Mouse (Mus musculus) T-helper 17 cell (primary cell): ENCODE results near the gene Rab24.

Source experiments
- in situ Hi-C, 2 experiments: fragments of 300-600 bp; cut with MboI, MseI; formaldehyde crosslinking; loops; 1 replicate in 1 of 2; 2 replicates in 1 of 2; pipeline ENCODE4 v1.15.1; 2025; ENCODE audit warnings: high pct_unique_total_duplicates in 2 of 2

Rab24 gene

DNA sequence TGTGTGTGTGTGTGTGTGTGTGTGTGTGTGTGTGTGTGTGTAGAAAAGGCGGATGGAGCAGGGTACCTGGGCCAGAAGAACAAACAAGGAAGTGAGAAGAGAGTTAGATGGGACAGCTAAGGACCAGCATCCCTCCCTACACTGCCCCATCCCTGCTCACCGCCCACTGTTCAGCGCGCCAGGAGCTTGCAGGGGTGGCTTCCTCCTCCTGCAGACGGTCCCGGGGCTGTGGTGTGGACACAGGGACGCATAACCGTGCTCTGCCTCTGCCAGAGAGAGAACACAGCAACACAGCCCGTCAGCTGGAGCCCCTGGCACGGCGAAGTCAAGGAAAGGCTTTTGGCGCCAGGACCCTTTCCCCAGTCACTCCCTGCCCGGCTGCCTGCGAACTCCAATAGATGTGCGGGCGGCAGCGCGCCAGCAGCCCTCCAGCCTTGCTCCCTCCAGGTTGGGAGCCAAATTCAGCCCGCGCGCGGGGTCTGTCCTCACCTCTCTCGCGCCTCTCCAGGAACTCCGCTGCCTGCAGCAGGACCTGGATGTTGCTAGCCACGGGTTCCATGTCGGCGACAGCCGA, 7.5 kb upstream of the Rab24 start:
- in situ Hi-C loops, result no loop called here

DNA sequence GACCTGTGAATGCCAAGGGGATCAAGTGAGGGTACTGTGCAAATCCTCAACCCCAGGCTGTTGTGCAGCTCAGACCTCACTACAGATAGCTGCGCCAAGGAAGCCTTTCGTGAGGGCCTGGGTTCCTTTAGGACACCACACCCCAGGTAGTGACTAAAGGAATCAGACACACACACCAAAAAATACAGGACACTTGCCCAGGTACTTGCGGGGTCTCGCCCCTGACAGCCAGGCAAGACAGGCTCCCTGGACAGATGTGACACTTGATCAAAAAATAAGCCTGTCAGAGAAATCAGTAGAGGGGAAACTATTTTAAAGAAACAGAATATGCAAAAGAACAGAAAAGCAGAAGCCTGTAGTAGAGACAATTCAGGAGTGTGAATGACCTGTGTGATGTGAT, 6.9 kb upstream of the Rab24 start:
- in situ Hi-C loops, result no loop called here

DNA sequence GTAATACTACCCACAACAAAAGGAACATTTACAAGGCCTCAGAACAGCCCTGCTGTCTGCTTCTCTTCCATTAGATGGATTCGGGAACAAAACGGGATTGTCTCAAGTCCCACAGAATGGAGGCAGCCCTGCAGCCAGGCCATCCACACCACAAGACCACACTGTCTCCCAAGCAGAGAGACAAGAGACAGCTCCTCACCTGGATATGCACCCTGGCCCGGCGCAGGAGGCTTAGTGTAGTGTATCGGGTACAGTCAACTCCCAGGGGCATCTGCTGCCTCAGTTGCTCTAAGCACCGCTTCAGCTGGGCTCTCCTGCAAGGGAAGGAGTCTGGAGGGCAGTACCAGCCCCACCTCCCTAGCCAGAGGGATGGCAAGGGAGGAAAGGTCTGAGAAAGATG, 6.4 kb upstream of the Rab24 start:
- in situ Hi-C loops, result no loop called here

DNA sequence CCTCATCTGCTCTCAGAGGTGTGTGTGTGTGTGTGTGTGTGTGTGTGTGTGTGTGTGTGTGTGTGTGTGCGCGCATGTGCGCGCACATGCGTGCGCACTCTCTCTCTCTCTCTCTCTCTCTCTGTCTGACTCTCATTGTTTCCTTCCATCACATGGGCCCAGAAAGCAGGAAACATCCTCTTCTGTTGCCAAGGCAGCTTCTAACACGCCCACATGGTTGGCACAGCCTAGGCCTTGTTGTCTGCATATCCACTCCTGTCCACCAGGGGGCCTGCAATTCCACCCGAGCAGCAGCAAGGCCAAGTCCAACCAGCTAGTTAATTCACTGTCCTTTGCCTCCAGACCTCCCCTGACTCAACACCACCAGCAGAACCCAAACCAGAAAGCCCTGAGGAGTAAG, 5.9 kb upstream of the Rab24 start:
- in situ Hi-C loops, result no loop called here

DNA sequence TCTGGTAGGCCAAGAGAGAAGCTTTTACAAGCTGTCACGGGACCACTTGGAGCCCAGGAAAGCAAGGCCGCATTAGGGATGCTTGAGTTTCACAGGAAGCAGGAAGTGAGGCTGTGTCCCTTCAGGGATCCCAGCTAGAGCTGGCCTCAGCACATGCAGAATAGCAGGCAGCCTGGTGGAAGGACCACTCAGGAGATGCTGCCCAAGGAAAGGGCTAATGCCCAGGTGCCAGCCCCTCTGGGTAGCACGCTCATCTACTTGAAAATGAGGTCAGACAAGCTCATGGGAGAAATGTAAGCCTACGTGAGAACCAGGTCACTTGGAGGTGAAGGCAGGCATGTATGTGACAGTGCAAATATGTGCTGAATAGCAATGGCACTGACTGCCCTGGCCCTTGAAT, 5.4 kb upstream of the Rab24 start:
- in situ Hi-C loops, result no loop called here

DNA sequence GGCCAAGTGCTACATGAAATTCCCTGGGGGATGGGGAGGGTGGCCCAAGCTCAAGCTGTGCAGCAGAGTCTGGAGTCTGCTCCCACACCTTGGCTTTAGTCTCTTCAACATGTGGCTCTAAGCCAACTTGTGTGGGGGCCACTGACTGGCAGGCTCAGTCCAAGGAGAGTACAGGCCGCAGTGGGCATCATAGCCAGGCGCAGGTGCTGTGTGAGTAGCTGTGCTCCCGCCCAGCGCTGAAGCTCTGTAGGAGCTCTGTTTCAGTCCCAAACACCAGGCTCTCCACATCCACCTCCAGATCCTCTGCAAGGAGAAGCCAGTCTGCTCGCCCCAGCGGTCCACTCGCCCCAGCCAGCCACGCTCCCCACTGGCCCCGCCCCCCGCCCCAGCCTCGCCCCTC, 3.9 kb upstream of the Rab24 start:
- in situ Hi-C loops, result no loop called here

DNA sequence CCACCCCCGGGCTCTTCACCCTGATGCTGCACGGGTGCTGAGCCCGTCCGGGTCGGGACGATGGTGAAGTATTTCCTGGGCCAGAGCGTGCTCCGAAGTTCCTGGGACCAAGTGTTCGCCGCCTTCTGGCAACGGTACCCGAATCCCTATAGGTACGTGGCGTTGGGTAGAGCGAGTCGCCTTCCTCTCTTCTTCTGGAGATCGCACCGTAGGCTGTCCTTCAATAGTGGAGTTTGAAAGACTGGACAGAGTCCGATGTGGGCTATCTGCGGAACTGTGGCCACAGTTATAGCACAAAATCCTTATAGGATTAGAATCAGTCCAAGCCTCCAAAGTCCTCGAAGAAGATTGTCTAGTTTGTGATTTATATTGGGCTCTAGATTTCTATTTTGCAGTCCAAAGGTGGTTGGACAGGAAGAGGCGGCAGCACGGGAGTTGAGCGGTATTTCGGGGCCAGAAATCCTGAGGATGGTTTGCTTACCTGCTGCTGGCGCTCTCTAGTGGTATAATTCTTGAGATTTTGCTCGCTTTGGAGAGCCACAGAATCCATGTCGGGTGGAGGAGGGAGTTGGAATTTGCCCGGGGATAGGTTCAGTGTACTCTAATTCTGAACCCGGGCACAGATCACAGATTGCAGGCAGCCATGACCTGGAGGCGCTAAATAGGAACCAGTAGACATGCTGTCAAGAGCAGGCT, 532 bp upstream of the Rab24 start:
- in situ Hi-C loops, result no loop called here

DNA sequence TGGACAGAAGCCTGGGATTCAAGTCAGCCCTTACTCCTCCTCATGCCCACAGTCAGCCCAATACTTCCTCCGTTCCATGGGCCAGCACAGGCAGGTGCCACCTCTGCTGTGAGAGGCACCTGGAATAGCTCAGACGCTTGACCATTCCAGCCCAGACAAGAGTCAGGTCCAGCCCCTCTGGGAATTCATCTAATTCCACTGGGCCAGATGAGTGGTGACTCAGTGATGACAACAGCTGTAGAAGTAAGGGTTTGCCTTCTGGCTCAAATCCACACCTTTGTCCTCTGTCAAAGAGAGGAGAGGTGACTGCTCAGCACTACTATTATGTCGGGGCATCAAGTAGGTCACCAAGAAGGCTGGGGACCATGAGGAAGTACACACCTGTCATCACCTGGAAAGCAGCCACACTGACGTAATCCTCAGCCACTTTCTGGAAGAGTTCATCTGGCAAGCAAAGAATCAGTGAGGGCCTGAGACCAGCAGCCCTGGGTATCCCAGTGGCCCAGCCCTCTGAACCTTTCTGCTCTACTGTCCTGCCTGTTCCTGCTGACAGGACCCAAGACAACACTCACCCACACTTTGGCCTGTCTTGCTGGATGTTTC, 1.7 kb downstream of the Rab24 start, which contains the start of gene Prelid1:
Gene Prelid1, plus strand, starts transcription at position 570 of the 603 bp plus-strand sequence.
- in situ Hi-C loops, result no loop called here

DNA sequence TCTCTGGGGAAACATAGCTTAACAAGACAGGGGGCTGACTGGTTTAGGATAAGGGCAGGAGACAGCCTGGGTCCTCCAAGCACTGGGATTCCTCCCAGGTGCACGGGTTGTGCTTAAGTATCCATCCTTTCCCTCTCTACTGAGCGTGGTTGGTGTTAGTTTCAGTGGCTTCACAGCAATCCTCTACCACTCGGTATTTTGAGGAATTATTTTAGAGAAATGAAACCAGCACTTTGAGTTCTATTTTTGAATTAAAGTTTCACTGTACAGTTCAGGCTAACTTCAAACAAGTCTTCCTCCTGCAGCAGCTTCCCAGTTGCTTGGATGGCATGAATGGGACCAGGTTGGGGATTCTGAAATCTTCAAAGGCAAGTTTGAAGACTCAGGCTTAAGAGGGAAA, 3.4 kb downstream of the Rab24 start:
- in situ Hi-C loops, result no loop called here

DNA sequence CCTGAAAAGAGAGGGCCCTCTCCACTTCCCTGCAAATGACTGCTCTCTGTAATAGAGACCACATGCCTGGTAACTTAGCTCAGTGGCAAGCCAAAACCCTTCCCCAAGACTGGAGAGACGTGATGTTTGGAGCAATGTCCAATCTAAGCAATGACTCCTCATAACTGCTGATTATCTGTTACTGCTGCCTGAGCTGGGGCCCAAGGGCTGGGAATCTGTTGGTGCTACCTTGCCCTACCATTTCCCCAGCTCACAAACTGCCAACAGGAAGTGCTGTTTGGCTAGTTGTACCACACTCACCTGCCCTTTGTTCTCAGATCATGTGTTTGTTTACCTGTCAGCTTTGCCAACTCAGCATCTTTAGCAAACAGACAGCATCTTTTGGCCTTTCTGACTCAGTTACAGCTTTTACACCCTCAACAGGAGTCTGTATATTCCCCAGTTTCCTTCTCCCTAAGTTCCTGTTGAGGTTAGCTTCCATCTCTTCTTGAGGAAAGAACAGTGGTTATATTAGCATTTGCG, 6.8 kb downstream of the Rab24 start:
- in situ Hi-C loops, result no loop called here

DNA sequence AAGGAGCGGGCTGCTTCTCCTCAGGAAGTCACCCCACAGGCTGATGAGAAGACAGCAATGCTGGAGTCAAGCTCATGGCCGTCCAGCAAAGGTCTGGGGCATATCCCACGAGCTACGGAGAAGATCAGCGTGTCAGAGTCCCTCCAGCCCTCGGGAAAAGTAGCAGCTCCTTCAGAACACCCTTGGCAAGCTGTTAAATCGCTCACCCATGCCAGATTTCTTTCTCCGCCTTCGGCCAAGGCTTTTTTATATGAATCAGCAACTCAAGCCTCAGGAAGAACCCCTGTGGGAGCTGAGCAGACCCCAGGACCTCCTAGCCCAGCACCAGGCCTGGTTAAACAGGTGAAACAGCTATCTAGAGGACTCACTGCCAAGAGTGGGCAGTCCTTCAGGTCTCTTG, 8.7 kb downstream of the Rab24 start:
- in situ Hi-C loops, result no loop called here

DNA sequence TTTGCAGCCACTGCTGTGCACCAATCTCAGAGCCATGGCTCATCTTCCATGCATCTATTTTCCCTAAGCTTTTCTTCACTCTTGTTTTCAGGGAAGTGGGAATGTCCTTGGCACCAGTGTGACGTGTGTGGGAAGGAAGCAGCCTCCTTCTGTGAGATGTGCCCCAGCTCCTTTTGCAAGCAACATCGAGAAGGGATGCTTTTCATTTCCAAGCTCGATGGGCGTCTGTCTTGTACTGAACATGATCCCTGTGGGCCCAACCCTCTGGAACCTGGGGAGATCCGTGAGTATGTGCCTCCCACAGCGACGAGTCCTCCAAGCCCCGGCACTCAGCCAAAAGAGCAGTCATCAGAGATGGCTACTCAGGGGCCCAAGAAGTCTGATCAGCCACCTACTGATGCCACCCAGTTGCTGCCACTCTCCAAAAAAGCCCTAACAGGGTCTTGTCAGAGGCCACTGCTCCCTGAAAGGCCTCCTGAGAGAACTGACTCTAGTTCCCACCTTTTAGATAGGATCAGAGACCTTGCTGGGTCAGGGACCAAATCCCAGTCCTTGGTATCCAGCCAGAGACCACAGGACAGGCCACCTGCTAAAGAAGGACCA, 9.6 kb downstream of the Rab24 start:
- in situ Hi-C loops, result no loop called here

DNA sequence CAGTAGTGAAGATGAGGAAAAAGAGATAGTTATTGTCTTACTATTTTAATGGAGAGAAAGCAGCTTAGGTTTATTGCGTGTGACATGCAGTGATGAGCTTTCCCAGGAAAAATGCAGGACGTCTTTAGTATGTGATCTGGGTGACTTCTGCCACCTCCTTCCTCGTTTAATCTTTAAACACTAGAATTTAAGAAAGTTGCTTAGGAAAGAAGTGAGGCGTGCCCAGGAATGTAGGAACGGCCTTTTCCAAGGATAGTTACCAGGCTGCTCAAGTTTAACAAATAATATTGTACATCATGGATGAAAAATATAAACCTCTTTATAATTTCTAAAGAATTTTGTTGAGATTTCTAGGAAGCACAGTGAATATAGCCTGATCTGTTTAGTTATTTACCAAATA, 20.8 kb downstream of the Rab24 start:
- in situ Hi-C loops, result no loop called here

DNA sequence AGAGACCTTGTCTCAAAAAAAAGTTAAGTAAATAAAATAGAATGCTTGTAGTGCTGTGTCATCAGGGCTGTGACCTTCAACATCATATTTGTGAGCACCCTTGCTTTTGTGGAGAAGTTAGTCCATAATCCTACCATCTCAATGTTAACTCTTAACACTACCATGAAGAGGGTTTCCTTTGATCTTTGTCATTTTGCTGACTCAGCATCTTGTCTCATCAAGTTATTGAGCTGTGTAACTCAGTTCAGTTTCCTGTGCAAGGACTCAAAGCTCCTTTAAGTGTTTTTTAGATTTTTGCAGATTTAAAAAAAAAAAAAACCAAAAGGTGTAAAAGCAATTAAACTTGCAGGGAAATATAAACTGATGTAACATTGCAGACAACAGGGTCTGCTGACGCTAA, 25.0 kb downstream of the Rab24 start:
- in situ Hi-C loops, result loop anchor here in 1 of 2 experiments (5.0 kb wide), 1 partner anchor 54 kb away; no protein-coding TSS in a partner anchor

DNA sequence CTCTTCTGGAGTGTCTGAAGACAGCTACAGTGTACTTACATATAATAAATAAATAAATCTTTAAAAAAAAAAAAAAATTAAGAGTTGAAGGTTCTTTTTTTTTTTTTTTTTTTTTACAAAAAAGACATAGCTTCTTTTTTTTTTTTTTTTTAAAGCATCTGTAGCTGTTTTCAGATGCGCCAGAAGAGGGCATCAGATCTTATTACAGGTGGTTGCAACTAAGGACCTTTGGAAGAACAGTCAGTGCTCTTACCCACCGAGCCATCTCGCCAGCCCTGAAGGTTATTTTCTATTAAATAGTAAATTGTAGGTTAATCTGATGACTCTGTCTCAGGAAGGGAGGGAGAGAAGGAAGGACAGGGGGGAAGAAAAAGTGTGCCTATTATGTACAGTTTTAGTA, 32.9 kb downstream of the Rab24 start:
- in situ Hi-C loops, result no loop called here

DNA sequence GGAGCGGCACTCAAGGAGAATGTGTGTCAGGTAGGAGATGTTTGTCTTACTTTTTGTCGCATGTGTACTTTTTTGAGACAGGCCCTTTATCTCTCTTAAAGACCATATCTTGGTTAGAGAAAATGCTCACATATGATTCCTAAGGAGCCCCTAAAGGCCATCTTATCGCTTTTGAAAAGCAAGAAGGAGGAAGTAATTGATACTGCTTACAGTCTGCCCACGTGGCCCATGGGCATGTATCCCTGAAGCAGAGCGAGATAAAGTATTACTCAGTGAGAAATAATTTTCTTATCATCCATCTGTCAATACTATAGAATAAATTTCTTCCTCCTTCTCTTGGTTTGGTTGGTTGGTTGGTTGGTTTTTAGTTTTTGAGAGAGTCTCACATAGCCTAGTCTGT, 44.1 kb downstream of the Rab24 start:
- in situ Hi-C loops, result no loop called here

DNA sequence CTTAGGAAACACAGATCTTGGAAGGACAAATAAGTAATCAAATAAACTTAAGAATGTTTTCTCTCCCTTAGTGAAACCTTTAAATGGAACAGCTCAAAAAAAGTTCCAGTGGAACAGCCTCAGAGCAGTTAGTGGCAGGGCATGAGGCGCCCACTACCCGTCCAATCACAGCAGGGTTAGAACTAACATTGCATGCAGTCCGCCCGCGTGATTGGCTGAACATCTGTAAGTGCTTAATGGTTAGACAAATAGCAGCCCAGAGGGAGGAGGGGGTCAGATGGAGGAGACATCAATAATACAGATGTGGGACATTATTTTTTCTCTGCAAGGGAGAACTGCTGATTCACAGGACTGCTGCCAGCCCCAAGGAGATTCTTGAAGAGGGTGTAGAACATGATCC, 44.5 kb downstream of the Rab24 start:
- in situ Hi-C loops, result no loop called here
